Mouse (Mus musculus) cerebellum, adult 2 months (tissue): Measurements from ENCODE around the gene Map1s. TPM values are rescaled to one million over a fixed set of nuclear protein-coding genes. Genes with fewer than 3 reads are reported as not detected.

Source experiments
- DNase-seq, 2 experiments: peaks; one replicate each; pipeline ENCODE4 v3.0.0; 2021
- H3K27ac ChIP-seq: fragments of 200-500 bp; 2 replicates; pipeline ENCODE4 v1.5.1; 2012; ENCODE audit warnings: low read length, control low read depth, inconsistent platforms; ENCODE audit not compliant: insufficient read depth
- H3K27me3 ChIP-seq: fragments of 200-500 bp; 2 replicates; pipeline ENCODE4 v1.6.1; 2012; ENCODE audit warnings: inconsistent platforms, mild to moderate bottlenecking, low read length, moderate library complexity; ENCODE audit not compliant: control insufficient read depth, insufficient read depth
- H3K4me1 ChIP-seq: fragments of 200-500 bp; 2 replicates; pipeline ENCODE4 v1.6.1; 2011; ENCODE audit warnings: low read length; ENCODE audit not compliant: control insufficient read depth, insufficient read depth
- H3K4me3 ChIP-seq: fragments of 200-500 bp; replicated peaks from 2 replicates; pipeline ENCODE3; 2011; ENCODE audit warnings: mild to moderate bottlenecking, low read depth, low read length, control low read depth; ENCODE audit not compliant: insufficient read depth
- CTCF ChIP-seq: fragments of 200-500 bp; IDR thresholded peaks from 2 replicates; pipeline ENCODE4 v1.5.1; 2011; ENCODE audit warnings: low read depth, mild to moderate bottlenecking, control low read depth, low read length, moderate library complexity, borderline replicate concordance; ENCODE audit not compliant: insufficient read depth
- POLR2A ChIP-seq: fragments of 200-500 bp; IDR thresholded peaks from 2 replicates; pipeline ENCODE4 v1.6.1; 2011; ENCODE audit warnings: low read length, control low read depth, borderline replicate concordance; ENCODE audit not compliant: insufficient read depth
- WGBS: fragments of 180-500 bp; shearing (Covaris S2); methylation state at CpG from one replicate; pipeline ENCODE4 v1.1.7; 2018; 5-methylcytosine and 5-hydroxymethylcytosine counted together
- polyA plus RNA-seq: library from polyadenylated mRNA; depleted of rRNA; stranded (reverse); fragments of >200 nt; gene quantifications from 2 replicates; pipeline ENCODE4 v1.2.3, GENCODE M21; 2012; rRNA removed

The Map1s gene
- polyA plus RNA-seq, 1 experiment: 53.4 TPM

- no peaks in the 10 kb centered on the region for H3K4me1 ChIP-seq
- WGBS: 70% methylated on average over 6 of the region's 6 CpGs
- H3K27ac ChIP-seq: no peak overlapping the region
- TF ChIP-seq CTCF (no peak), POLR2A (no peak)
- H3K4me3 ChIP-seq: no peak overlapping the region
- peak in 1 of 2 experiments; percentile 0 for DNase-seq
- H3K27me3 ChIP-seq: no peaks in the 10 kb centered on the region
Observed at GRCm38 (mm10) chr8:70937200-70937599, 31.5 kb downstream of the Map1s start.

GRCm38 (mm10) chr8:70941478-70941877, 35.7 kb downstream of the Map1s start:
- no peaks in the 10 kb centered on the region for H3K27me3 ChIP-seq
- 0 out of 2 replicates have a peak, but pooled peaks have one; percentile 8 for TF ChIP-seq CTCF
- TF ChIP-seq POLR2A: no peak
- no peak overlapping the region for H3K27ac ChIP-seq
- WGBS: 33% methylated on average over 2 of the region's 2 CpGs
- no peak for DNase-seq
- no peaks in the 10 kb centered on the region for H3K4me1 ChIP-seq
- H3K4me3 ChIP-seq: no peak overlapping the region

- WGBS: 45% methylated on average over 1 of the region's 1 CpGs
- no peak overlapping the region for H3K4me3 ChIP-seq
Observed at GRCm38 (mm10) chr8:70943187-70943586, 37.5 kb downstream of the Map1s start.

GRCm38 (mm10) chr8:70949847-70950246, 44.1 kb downstream of the Map1s start:
- Histone ChIP-seq H3K27ac (no peak overlapping the region), H3K4me1 (no peaks in the 10 kb centered on the region), H3K4me3 (no peak overlapping the region), H3K27me3 (no peaks in the 10 kb centered on the region)
- WGBS: 58% methylated on average over 1 of the region's 1 CpGs
- DNase-seq: no peak
- TF ChIP-seq POLR2A: no peak
- peak; percentile 2; the same call in 1 of the 2 replicates for TF ChIP-seq CTCF

More at GRCm38 (mm10) chr8:70943187-70943586, 37.5 kb downstream of the Map1s start:
- DNase-seq: no peak
- TF ChIP-seq CTCF (no peak), POLR2A (no peak)
- Histone ChIP-seq H3K4me1 (no peaks in the 10 kb centered on the region), H3K27ac (no peak overlapping the region), H3K27me3 (no peaks in the 10 kb centered on the region)

GRCm38 (mm10) chr8:70960703-70961472, 55.2 kb downstream of the Map1s start:
- H3K27ac ChIP-seq: no peak overlapping the region
- no peaks in the 10 kb centered on the region for H3K4me1 ChIP-seq
- TF ChIP-seq POLR2A (no peak), CTCF (no peak)
- no peak overlapping the region for H3K4me3 ChIP-seq
- 77% methylated on average over 14 of the region's 14 CpGs for WGBS
- DNase-seq: no peak
- H3K27me3 ChIP-seq: no peaks in the 10 kb centered on the region

- 2% methylated on average over 3 of the region's 3 CpGs for WGBS
- no peak for DNase-seq
- H3K4me3 ChIP-seq: no peak overlapping the region
- no peak overlapping the region for H3K27ac ChIP-seq
- no peaks in the 10 kb centered on the region for H3K4me1 ChIP-seq
- TF ChIP-seq CTCF (peak; percentile 54), POLR2A (no peak)
- no peaks in the 10 kb centered on the region for H3K27me3 ChIP-seq
Observed at GRCm38 (mm10) chr8:70964159-70964558, 58.4 kb downstream of the Map1s start.

GRCm38 (mm10) chr8:70964861-70965260, 59.1 kb downstream of the Map1s start:
- TF ChIP-seq CTCF (no peak), POLR2A (no peak)

More at GRCm38 (mm10) chr8:70964861-70965260, 59.1 kb downstream of the Map1s start:
- Histone ChIP-seq H3K27ac (no peak overlapping the region), H3K4me3 (no peak overlapping the region), H3K27me3 (no peaks in the 10 kb centered on the region), H3K4me1 (no peaks in the 10 kb centered on the region)
- DNase-seq: no peak

Other genes with a start within 250 kb of the Map1s start
- gene Pgpep1, start 245.5 kb upstream of the Map1s start, polyA plus RNA-seq: 28.3 and 32.5 TPM in 2 replicates
- gene Lsm4, start 232.7 kb upstream of the Map1s start, polyA plus RNA-seq: 113 and 117 TPM in 2 replicates
- gene Jund, start 207.0 kb upstream of the Map1s start, polyA plus RNA-seq: 252 and 274 TPM in 2 replicates
- 0.08 and 0.11 TPM in 2 replicates for gene Iqcn, start 202.5 kb upstream of the Map1s start, polyA plus RNA-seq
- gene Gm3336, start 187.4 kb upstream of the Map1s start, polyA plus RNA-seq: 0.13 TPM in 1 of 2 replicates, not detected in the other
- 2.5 and 3.0 TPM in 2 replicates for gene Pde4c, start 182.2 kb upstream of the Map1s start, polyA plus RNA-seq
- 1,156 and 1,176 TPM in 2 replicates for gene Rab3a, start 151.3 kb upstream of the Map1s start, polyA plus RNA-seq
- gene Mpv17l2, start 145.0 kb upstream of the Map1s start, polyA plus RNA-seq: 81.1 and 83.4 TPM in 2 replicates
- gene Pik3r2, start 129.2 kb upstream of the Map1s start, polyA plus RNA-seq: 150 and 158 TPM in 2 replicates
- gene Mast3, start 100.9 kb upstream of the Map1s start, polyA plus RNA-seq: 69.5 and 70.4 TPM in 2 replicates
- 1.8 and 1.9 TPM in 2 replicates for gene Il12rb1, start 97.5 kb upstream of the Map1s start, polyA plus RNA-seq
- gene Arrdc2, start 66.2 kb upstream of the Map1s start, polyA plus RNA-seq: 33.1 and 34.0 TPM in 2 replicates
- gene Kcnn1, start 42.7 kb upstream of the Map1s start, polyA plus RNA-seq: 19.4 and 22.1 TPM in 2 replicates
- 123 and 145 TPM in 2 replicates for gene Ccdc124, start 32.0 kb upstream of the Map1s start, polyA plus RNA-seq
- 6.7 and 6.9 TPM in 2 replicates for gene Slc5a5, start 13.2 kb upstream of the Map1s start, polyA plus RNA-seq
- 1,458 and 1,510 TPM in 2 replicates for gene Rpl18a, start 8.5 kb upstream of the Map1s start, polyA plus RNA-seq